Mouse (Mus musculus): ENCODE results near the gene Sec14l2. TPM values are rescaled to one million over a fixed set of nuclear protein-coding genes. Genes with fewer than 3 reads are reported as not detected.

Sec14l2 gene
- polyA plus RNA-seq (2015; fragmentation: Nextera tagmentation; extraction: Ambion mirVana) = 0.33 and 0.43 TPM in 2 replicates

DNA sequence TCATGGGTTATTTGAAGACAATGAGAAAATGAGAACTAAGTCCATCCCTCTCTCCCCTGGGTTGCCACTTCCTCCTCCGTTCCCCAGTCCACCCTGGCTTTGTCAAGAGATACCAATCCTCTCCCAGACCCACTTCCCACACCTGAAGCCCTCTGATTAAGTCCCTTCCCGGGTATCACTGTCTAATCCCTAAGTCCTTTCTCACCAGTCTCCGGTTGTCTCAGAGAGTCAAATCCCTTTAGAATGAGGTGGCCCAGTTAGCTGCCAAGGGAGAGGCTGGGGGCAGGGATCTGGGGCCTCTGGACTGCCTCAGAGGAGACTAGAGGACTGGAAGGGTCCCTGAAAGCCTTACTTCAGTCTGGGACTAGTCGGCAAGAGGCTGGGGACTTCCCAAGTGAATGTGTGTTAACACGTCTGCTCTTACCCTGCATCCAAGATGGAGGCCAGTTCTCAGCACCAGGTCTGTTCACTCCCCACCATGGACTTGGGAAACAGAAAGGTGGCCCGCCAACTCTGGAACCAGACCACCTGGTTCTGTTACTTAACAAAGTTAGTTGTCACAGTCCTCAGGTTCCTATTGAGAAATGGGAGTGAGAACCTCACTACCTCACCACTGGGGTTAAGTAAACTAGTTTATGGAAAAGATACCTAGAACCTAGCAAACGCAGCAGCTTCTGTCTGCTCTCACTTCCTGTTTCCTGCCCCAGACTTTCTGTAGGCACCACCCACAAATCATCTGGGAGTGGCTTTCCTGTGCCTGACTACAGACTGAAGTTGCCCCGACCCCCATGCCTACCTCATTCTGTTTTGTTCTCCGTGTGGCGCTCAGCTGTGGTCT is at the start of gene Sec14l2:
Gene Sec14l2, minus strand, starts transcription at position 674 of the 838 bp plus-strand sequence.

DNA sequence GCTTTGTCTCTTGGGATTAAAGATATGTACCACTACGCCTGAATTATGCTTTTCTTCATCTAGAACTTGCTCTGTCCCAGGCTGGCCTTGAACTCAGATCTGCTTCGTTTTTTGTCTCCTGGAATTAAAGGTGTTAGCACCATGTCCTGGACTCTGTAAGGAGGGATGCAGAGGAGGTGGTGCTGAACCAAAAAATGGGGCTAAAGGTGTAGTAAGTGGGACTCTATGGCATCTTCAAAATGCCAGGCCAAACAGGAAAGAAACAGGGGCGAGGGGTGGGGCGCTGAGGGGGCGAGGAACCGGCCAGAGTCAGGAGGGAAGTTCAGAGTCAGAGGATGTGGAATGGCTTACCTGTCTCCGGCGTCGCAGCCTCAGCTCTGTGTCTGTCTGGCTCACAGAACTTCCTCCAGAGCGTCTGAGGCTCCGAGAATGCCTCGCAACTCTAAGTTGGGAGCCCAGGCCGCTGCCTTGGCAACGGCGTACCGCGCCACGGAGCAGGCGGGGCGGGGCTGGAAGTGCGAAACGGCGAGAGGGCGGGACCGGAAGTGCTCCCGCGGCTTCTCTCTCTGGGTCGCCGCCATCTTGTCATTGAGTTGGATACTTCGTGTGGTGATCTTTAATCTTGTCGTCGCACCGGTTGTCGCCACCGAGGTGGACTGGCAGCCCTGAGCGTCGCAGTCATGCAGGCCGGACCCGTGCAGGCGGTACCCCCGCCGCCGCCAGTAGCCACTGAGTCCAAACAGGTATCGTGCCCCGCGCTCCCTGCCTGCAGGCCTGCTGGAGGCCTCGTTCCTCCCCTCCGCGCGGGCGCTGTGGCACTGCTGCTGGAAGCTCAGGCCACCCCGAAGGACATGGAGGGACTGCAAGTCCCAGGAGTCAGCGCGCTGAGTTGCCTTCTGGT is 36.8 kb upstream of the Sec14l2 start, which contains the start of the genes Ccdc157 and Sf3a1:
Gene Ccdc157, minus strand, starts transcription at position 486 of the 901 bp plus-strand sequence.
Gene Sf3a1, plus strand, starts transcription at position 543 of the 901 bp plus-strand sequence.

DNA sequence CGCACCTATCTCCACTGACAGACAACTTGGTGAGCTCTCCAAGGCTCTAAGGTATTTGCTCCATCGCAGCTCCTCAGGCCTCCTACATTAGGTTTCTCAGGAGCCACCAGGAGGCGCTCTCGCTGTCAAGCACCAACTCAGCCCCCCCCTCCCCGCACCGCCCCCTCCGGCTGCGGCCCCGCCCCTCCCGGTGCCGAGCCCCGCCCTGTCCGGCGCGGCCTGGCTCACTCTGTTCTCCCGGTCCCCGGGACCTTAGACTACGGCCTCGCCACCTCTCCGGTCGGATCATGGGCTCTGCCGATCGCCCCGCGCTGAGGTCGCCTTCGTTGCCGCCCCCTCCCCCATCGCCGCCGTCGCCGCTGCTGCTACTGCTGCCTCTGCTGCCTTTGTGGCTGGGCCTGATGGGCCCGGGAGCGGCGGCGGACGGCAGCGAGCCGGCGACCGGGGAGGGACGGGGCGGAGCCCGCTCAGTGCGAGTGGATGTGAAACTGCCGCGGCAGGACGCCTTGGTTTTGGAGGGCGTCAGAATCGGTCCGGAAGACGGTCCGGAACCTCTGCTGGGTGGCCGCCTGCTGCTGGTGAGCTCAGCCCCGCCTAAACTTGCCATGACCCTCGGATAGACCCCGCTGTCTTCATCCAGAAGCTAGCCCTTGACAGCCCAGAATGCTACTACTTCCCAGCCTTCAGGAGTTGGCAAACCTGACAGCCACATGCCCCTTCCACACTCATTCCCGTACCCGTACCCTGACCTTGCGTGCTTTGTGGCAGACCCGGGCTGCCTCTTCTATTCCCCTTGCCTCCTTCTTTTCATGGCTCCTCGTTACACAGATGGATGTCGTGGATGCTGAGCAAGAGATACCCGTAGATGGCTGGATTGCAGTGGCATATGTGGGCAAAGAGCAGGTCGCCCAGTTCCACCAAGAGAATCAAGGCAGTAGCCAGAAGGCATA is 12.0 kb upstream of the Sec14l2 start, which contains the start of gene Rnf215:
Gene Rnf215, plus strand, starts transcription at position 217 of the 950 bp plus-strand sequence.

DNA sequence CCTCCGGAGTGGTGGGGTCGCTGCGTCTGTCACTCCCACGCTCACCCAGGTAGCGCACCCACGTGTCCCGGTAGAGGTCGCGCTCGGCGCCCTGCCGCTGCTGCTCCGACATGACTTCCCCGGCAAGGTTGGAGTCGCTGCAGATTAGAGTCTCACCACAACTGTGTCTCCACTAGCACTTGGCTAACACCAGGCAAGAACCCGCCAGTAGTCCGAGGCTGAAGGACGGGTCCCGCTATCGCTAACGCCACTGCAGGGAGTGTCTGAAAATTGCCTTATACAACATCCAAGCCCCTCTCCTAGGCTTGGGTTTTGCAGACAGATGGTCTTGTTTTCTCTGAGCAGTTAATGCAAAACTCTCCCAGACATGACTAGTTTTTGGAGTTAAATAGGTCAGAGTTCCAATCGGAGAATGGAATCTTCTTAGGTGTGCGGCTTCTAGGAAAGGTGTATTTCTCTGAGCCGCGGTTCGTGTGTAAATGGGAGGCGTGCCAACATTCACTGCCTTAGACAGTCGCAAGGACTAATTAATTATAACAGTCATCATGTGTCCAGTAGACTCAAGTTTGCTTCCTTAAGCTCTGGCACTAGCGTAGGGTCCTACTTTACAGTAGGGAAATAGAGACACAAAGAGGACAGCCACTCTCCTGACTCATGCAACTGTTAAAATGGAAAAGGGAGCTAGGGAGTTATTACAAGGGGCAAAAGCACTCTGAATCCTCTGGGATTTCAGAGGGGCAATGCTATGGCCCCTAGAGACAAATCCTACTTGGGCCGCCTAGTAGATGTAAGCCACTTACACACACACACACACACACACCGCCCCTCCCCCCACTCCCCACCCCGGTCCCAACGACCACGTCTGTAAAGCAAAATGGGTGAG is 27.8 kb downstream of the Sec14l2 start, which contains the start of gene Mtfp1:
Gene Mtfp1, minus strand, starts transcription at position 275 of the 883 bp plus-strand sequence.

DNA sequence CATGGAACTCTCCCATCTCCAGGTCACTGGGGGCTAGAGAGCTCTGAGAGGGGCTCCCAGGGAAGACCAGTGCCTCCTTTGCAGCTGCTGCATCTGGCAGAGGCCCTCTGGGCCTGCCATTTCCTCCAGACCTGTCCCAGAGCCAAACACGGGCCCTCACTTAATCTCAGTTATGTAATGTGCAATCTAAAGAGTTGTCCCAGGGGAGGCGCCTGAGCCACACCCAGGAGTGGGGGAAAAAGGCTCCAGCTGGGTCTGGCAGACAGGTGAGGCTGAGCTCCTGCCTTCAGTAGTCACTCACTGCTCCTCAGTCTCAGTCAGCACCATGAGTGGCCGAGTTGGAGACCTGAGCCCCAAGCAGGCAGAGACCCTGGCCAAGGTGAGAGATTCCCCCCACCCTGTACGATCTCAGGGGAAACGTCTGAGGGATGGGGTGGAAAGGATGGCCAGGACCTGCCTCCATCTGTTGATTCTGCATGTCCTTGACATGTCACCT is 58.5 kb downstream of the Sec14l2 start, which contains the start of gene Sec14l3:
Gene Sec14l3, plus strand, starts transcription at position 215 of the 496 bp plus-strand sequence.

Small RNAs within 50 kb of the gene (microRNA-seq; reads per million reads assigned to microRNA genes)
- gene Mir3060 = 2.2 reads per million

Other genes with a start within 250 kb of the Sec14l2 start
- gene 4921536K21Rik, start 228.3 kb downstream of the Sec14l2 start, polyA plus RNA-seq (2015; fragmentation: Nextera tagmentation; extraction: Ambion mirVana) = 0.13 and 0.33 TPM in 2 replicates
- 4.6 and 4.7 TPM in 2 replicates for gene Dusp18, start 228.2 kb downstream of the Sec14l2 start, polyA plus RNA-seq (2015; fragmentation: Nextera tagmentation; extraction: Ambion mirVana)
- gene Slc35e4, start 208.8 kb downstream of the Sec14l2 start, polyA plus RNA-seq (2015; fragmentation: Nextera tagmentation; extraction: Ambion mirVana) = 11.1 and 12.5 TPM in 2 replicates
- gene Tcn2, start 191.3 kb downstream of the Sec14l2 start, polyA plus RNA-seq (2015; fragmentation: Nextera tagmentation; extraction: Ambion mirVana) = 41.8 and 57.9 TPM in 2 replicates
- gene Pes1, start 159.4 kb downstream of the Sec14l2 start, polyA plus RNA-seq (2015; fragmentation: Nextera tagmentation; extraction: Ambion mirVana) = 41.3 and 45.1 TPM in 2 replicates
- gene 4930556J24Rik, start 146.6 kb downstream of the Sec14l2 start, polyA plus RNA-seq (2015; fragmentation: Nextera tagmentation; extraction: Ambion mirVana) = not detected in 2 replicates
- 2.4 TPM in 2 replicates for gene Gal3st1, start 139.8 kb downstream of the Sec14l2 start, polyA plus RNA-seq (2015; fragmentation: Nextera tagmentation; extraction: Ambion mirVana)
- not detected in 2 replicates for gene Sec14l4, start 92.0 kb downstream of the Sec14l2 start, polyA plus RNA-seq (2015; fragmentation: Nextera tagmentation; extraction: Ambion mirVana)
- gene Sec14l3, start 58.6 kb downstream of the Sec14l2 start, polyA plus RNA-seq (2015; fragmentation: Nextera tagmentation; extraction: Ambion mirVana) = not detected in 2 replicates
- 2.1 and 3.4 TPM in 2 replicates for gene Mtfp1, start 28.0 kb downstream of the Sec14l2 start, polyA plus RNA-seq (2015; fragmentation: Nextera tagmentation; extraction: Ambion mirVana)
- 23.6 and 26.4 TPM in 2 replicates for gene Rnf215, start 11.8 kb upstream of the Sec14l2 start, polyA plus RNA-seq (2015; fragmentation: Nextera tagmentation; extraction: Ambion mirVana)
- 3.2 and 3.5 TPM in 2 replicates for gene Ccdc157, start 36.9 kb upstream of the Sec14l2 start, polyA plus RNA-seq (2015; fragmentation: Nextera tagmentation; extraction: Ambion mirVana)
- 15.5 and 20.5 TPM in 2 replicates for gene Sf3a1, start 36.9 kb upstream of the Sec14l2 start, polyA plus RNA-seq (2015; fragmentation: Nextera tagmentation; extraction: Ambion mirVana)
- 53.0 and 58.9 TPM in 2 replicates for gene Tbc1d10a, start 63.4 kb upstream of the Sec14l2 start, polyA plus RNA-seq (2015; fragmentation: Nextera tagmentation; extraction: Ambion mirVana)
- 16.8 and 18.0 TPM in 2 replicates for gene Castor1, start 94.8 kb upstream of the Sec14l2 start, polyA plus RNA-seq (2015; fragmentation: Nextera tagmentation; extraction: Ambion mirVana)
- gene Osm, start 113.0 kb upstream of the Sec14l2 start, polyA plus RNA-seq (2015; fragmentation: Nextera tagmentation; extraction: Ambion mirVana) = 0.28 and 10.3 TPM in 2 replicates
- gene Lif, start 134.1 kb upstream of the Sec14l2 start, polyA plus RNA-seq (2015; fragmentation: Nextera tagmentation; extraction: Ambion mirVana) = 2.8 and 3.0 TPM in 2 replicates